Mouse (Mus musculus) gastrocnemius, adult 8-10 months (tissue): ENCODE results near the gene Slc23a3. TPM values are rescaled to one million over a fixed set of nuclear protein-coding genes. Genes with fewer than 3 reads are reported as not detected.

ENCODE experiments used
- DNase-seq, 2 experiments: peaks; one replicate each; pipeline ENCODE4 v3.0.0; 2022; ENCODE audit warnings: low spot score in 2 of 2
- total RNA-seq, 4 experiments: library from RNA; stranded (reverse); gene quantifications; 2 replicates each; pipeline ENCODE4 v1.2.4; 2022

Gene Slc23a3
- under 1 TPM in 2 of 4 experiments, not detected in 2; 0.22 to 0.27 TPM for total RNA-seq

GRCm38 (mm10) chr1:75133421-75134207 is at the start of gene Slc23a3:
Slc23a3 (minus strand) TSS chr1:75133890.
- no peak for DNase-seq

GRCm38 (mm10) chr1:75182160-75182559 is 48.5 kb upstream of the Slc23a3 start:
- DNase-seq = no peak

GRCm38 (mm10) chr1:75181377-75181870 is 47.7 kb upstream of the Slc23a3 start:
- no peak for DNase-seq

- no peak for DNase-seq
Observed at GRCm38 (mm10) chr1:75180741-75181140, 47.1 kb upstream of the Slc23a3 start.

- DNase-seq = peak; percentile 79 to 84
Observed at GRCm38 (mm10) chr1:75180105-75180590, 46.5 kb upstream of the Slc23a3 start, which contains the start of gene Abcb6. Abcb6 (minus strand) TSS chr1:75180392.

- peak in 1 of 2 experiments; percentile 40 for DNase-seq
Observed at GRCm38 (mm10) chr1:75179334-75180104, 45.8 kb upstream of the Slc23a3 start.

GRCm38 (mm10) chr1:75168472-75169464 is 35.1 kb upstream of the Slc23a3 start, which contains the start of gene Zfand2b:
Zfand2b (plus strand) TSS chr1:75168646.
- peak; percentile 95 to 96 for DNase-seq

- no peak for DNase-seq
Observed at GRCm38 (mm10) chr1:75168093-75168471, 34.4 kb upstream of the Slc23a3 start.

- DNase-seq = no peak
Observed at GRCm38 (mm10) chr1:75160256-75160617, 26.5 kb upstream of the Slc23a3 start.

GRCm38 (mm10) chr1:75159540-75160255 is 26.0 kb upstream of the Slc23a3 start:
- no peak for DNase-seq

- DNase-seq = no peak
Observed at GRCm38 (mm10) chr1:75158990-75159389, 25.3 kb upstream of the Slc23a3 start.

- no peak for DNase-seq
Observed at GRCm38 (mm10) chr1:75155837-75156236, 22.1 kb upstream of the Slc23a3 start.

GRCm38 (mm10) chr1:75148727-75149126 is 15.0 kb upstream of the Slc23a3 start:
- DNase-seq = no peak

GRCm38 (mm10) chr1:75147411-75148135 is 13.9 kb upstream of the Slc23a3 start:
- no peak for DNase-seq

- no peak for DNase-seq
Observed at GRCm38 (mm10) chr1:75145589-75145988, 11.9 kb upstream of the Slc23a3 start.

GRCm38 (mm10) chr1:75142301-75143261 is 8.9 kb upstream of the Slc23a3 start, which contains the start of the genes Cnppd1 and Retreg2:
Cnppd1 (minus strand) TSS chr1:75142711.
Retreg2 (plus strand) TSS chr1:75142778.
- peak; percentile 92 to 96 for DNase-seq

GRCm38 (mm10) chr1:75141486-75142190 is 7.9 kb upstream of the Slc23a3 start:
- peak; percentile 36 to 46 for DNase-seq
